Mouse (Mus musculus) stomach, postnatal 0 days (tissue): ENCODE measurements around the gene Rtkn.

ENCODE experiments used
- CTCF ChIP-seq: IDR thresholded peaks from 2 replicates; pipeline ENCODE4 v1.5.1; 2016; ENCODE audit warnings: antibody characterized with exemption, low read depth, mild to moderate bottlenecking, moderate library complexity
- EP300 ChIP-seq: optimal IDR thresholded peaks from 2 replicates; pipeline ENCODE3; 2016; ENCODE audit warnings: antibody characterized with exemption

- TF ChIP-seq CTCF (no peak), EP300 (no peak)
Measured at GRCm38 (mm10) chr6:83117165-83117438, 18.2 kb upstream of the Rtkn start.
